Mouse (Mus musculus): ENCODE data around the gene Atpif1.

- TF ChIP-seq CTCF (IDR thresholded peaks at IDR 0.05; ENCODE audit: insufficient read depth, low read depth, low read length) (no peak), POLR2A (IDR thresholded peaks at IDR 0.05; ENCODE audit: insufficient read depth, low read depth, low read length) (no peak)
These were observed 19.8 kb downstream of the Atpif1 start for GRCm38 (mm10) chr4:132513395-132514273.
